Mouse (Mus musculus) T-cell, adult 2 months (primary cell): ENCODE measurements around the gene Cd2.

ENCODE experiments used
- DNase-seq: peaks from one replicate; pipeline ENCODE4 v3.0.0; 2022; ENCODE audit warnings: low spot score

The Cd2 gene

GRCm38 (mm10) chr3:101287911-101288311, at the start of gene Cd2:
Cd2 (minus strand) TSS chr3:101287939.
- peak; percentile 71 for DNase-seq

GRCm38 (mm10) chr3:101328617-101329016, 40.9 kb upstream of the Cd2 start:
- DNase-seq = no peak

- no peak for DNase-seq
Measured at GRCm38 (mm10) chr3:101327248-101327647, 39.5 kb upstream of the Cd2 start.

GRCm38 (mm10) chr3:101322437-101322836, 34.7 kb upstream of the Cd2 start:
- no peak for DNase-seq

GRCm38 (mm10) chr3:101320874-101321273, 33.1 kb upstream of the Cd2 start:
- DNase-seq = no peak

- no peak for DNase-seq
Measured at GRCm38 (mm10) chr3:101318516-101319170, 30.9 kb upstream of the Cd2 start.

GRCm38 (mm10) chr3:101318115-101318514, 30.4 kb upstream of the Cd2 start:
- DNase-seq = peak; percentile 22

- no peak for DNase-seq
Measured at GRCm38 (mm10) chr3:101314954-101315353, 27.2 kb upstream of the Cd2 start.

GRCm38 (mm10) chr3:101313266-101314051, 25.7 kb upstream of the Cd2 start:
- no peak for DNase-seq

GRCm38 (mm10) chr3:101310977-101311376, 23.2 kb upstream of the Cd2 start:
- DNase-seq = no peak

GRCm38 (mm10) chr3:101309626-101310025, 21.9 kb upstream of the Cd2 start:
- DNase-seq = no peak

- DNase-seq = no peak
Measured at GRCm38 (mm10) chr3:101306090-101306489, 18.4 kb upstream of the Cd2 start.

- no peak for DNase-seq
Measured at GRCm38 (mm10) chr3:101305046-101305445, 17.3 kb upstream of the Cd2 start.

GRCm38 (mm10) chr3:101304156-101304555, 16.4 kb upstream of the Cd2 start:
- DNase-seq = peak; percentile 72

GRCm38 (mm10) chr3:101300271-101301071, 12.7 kb upstream of the Cd2 start:
- peak; percentile 54 for DNase-seq

GRCm38 (mm10) chr3:101299591-101299990, 11.9 kb upstream of the Cd2 start:
- DNase-seq = no peak

GRCm38 (mm10) chr3:101297221-101297620, 9.5 kb upstream of the Cd2 start:
- peak; percentile 71 for DNase-seq

- DNase-seq = peak; percentile 65
Measured at GRCm38 (mm10) chr3:101295931-101296820, 8.4 kb upstream of the Cd2 start.

GRCm38 (mm10) chr3:101295366-101295867, 7.7 kb upstream of the Cd2 start:
- peak; percentile 90 for DNase-seq

- DNase-seq = peak; percentile 60
Measured at GRCm38 (mm10) chr3:101294487-101295365, 7.0 kb upstream of the Cd2 start.
